Mouse (Mus musculus) G1E (cell line): ENCODE results near the gene Chchd4. TPM values are rescaled to one million over a fixed set of nuclear protein-coding genes. Genes with fewer than 3 reads are reported as not detected.

ENCODE experiments used
- ATAC-seq: 2 replicates; pipeline ENCODE4 v1.8.0; 2016; ENCODE audit warnings: mild to moderate bottlenecking; ENCODE audit not compliant: insufficient number of reproducible peaks, poor library complexity, low FRiP score, severe bottlenecking; ENCODE audit errors: extremely low read depth
- DNase-seq: peaks from one replicate; pipeline ENCODE4 v3.0.0; 2012; ENCODE audit warnings: low spot score
- H3K27me3 ChIP-seq: 2 replicates; pipeline ENCODE4 v1.6.1; 2012; ENCODE audit warnings: mild to moderate bottlenecking, low read length, inconsistent platforms; ENCODE audit not compliant: insufficient read depth
- H3K36me3 ChIP-seq: replicated peaks from 2 replicates; pipeline ENCODE3; 2012; ENCODE audit warnings: mild to moderate bottlenecking, inconsistent platforms
- H3K4me1 ChIP-seq: 2 replicates; pipeline ENCODE4 v1.6.1; 2012; ENCODE audit warnings: low read depth, low read length, inconsistent platforms, mixed read lengths; ENCODE audit not compliant: insufficient read depth
- H3K4me3 ChIP-seq: 2 replicates; pipeline ENCODE4 v1.5.1; 2012; ENCODE audit warnings: low read depth, mild to moderate bottlenecking, inconsistent platforms, low read length, moderate library complexity, mixed read lengths
- H3K9me3 ChIP-seq: replicated peaks from 2 replicates; pipeline ENCODE4 v1.6.1; 2012; ENCODE audit warnings: inconsistent platforms
- CTCF ChIP-seq: IDR thresholded peaks from 2 replicates; pipeline ENCODE4 v1.5.1; 2012; ENCODE audit warnings: low read depth, low read length, inconsistent platforms, mixed read lengths
- GATA1 ChIP-seq: IDR thresholded peaks from 2 replicates; pipeline ENCODE4 v1.6.1; 2012; ENCODE audit warnings: borderline replicate concordance, low read length, inconsistent platforms, mixed read lengths
- GATA2 ChIP-seq: IDR thresholded peaks from 2 replicates; pipeline ENCODE4 v1.6.1; 2012; ENCODE audit warnings: low read depth, low read length, inconsistent platforms, borderline replicate concordance
- POLR2AphosphoS5 ChIP-seq: IDR thresholded peaks from 2 replicates; pipeline ENCODE4 v1.6.1; 2012; ENCODE audit warnings: low read depth, low read length, inconsistent platforms; ENCODE audit not compliant: insufficient replicate concordance
- TAL1 ChIP-seq: conservative IDR thresholded peaks from 2 replicates; pipeline ENCODE4 v1.6.1; 2012; ENCODE audit warnings: low read depth, low read length, inconsistent platforms, mixed read lengths
- polyA plus RNA-seq: library from polyadenylated mRNA; stranded (reverse); fragments of >175 nt; gene quantifications from 2 replicates; pipeline ENCODE4 v1.2.3, GENCODE M21; 2012
- total RNA-seq, 2 experiments: library from RNA; stranded (forward) in 1 of 2; stranded (reverse) in 1 of 2; fragments of 200-1000 nt in 1 of 2; fragments of >200 nt in 1 of 2; fragmentation: Nextera tagmentation in 1 of 2; gene quantifications; 2 replicates each; pipeline ENCODE4 v1.2.3; 2014 to 2017

Gene Chchd4
- total and polyA plus RNA-seq, 3 experiments = 11.8 to 19.3 (median 16.1) TPM

- no peak for TF ChIP-seq POLR2AphosphoS5
- TF ChIP-seq TAL1 = no peak
- no peak for ATAC-seq
- H3K36me3 ChIP-seq = peaks cover 91% of the 10 kb centered on the region
- H3K27me3 ChIP-seq = no peaks in the 10 kb centered on the region
- no peaks in the 10 kb centered on the region for H3K9me3 ChIP-seq
- no peak for DNase-seq
- no peaks in the 10 kb centered on the region for H3K4me1 ChIP-seq
- no peak overlapping the region for H3K4me3 ChIP-seq
These were observed 19.7 kb upstream of the Chchd4 start for GRCm38 (mm10) chr6:91493053-91493452.

DNA sequence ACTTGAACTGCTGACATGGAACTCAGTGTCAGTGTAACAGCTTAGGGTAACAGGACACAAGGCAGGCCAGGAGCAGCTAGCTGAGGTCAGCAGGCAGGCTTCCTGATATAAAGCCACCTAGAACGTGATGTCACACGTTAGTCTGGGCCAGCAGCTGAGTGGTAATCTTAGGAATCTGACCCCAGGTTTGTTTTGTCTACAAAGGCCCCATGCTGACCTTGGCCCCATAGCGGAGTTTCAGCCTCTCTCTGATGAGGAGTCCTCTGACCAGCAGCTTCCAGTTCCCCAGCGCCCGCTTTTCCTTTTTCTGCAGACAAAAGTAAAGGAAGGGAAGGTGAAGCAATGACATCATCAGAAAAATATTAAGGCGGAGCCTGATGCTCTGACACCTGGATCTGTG, 17.7 kb upstream of the Chchd4 start:
- DNase-seq (no peak), ATAC-seq (no peak)
- Histone ChIP-seq H3K4me3 (no peak overlapping the region), H3K4me1 (no peaks in the 10 kb centered on the region), H3K36me3 (peaks cover 92% of the 10 kb centered on the region), H3K27me3 (no peaks in the 10 kb centered on the region), H3K9me3 (no peaks in the 10 kb centered on the region)
- TF ChIP-seq TAL1 = no peak
- TF ChIP-seq CTCF = no peak
- no peak for TF ChIP-seq GATA2
- no peak for TF ChIP-seq POLR2AphosphoS5
- no peak for TF ChIP-seq GATA1

- Histone ChIP-seq H3K36me3 (peaks cover 94% of the 10 kb centered on the region), H3K9me3 (no peaks in the 10 kb centered on the region), H3K27me3 (no peaks in the 10 kb centered on the region), H3K4me3 (no peak overlapping the region), H3K4me1 (no peaks in the 10 kb centered on the region)
- TF ChIP-seq POLR2AphosphoS5 (no peak), CTCF (no peak), GATA1 (no peak), GATA2 (no peak), TAL1 (no peak)
- ATAC-seq (no peak), DNase-seq (no peak)
These were observed 16.5 kb upstream of the Chchd4 start for GRCm38 (mm10) chr6:91489872-91490271.

GRCm38 (mm10) chr6:91488496-91489212, 15.3 kb upstream of the Chchd4 start:
- H3K27me3 ChIP-seq = no peaks in the 10 kb centered on the region
- TF ChIP-seq GATA2 = no peak
- no peak for TF ChIP-seq POLR2AphosphoS5
- no peak for TF ChIP-seq TAL1
- no peak for TF ChIP-seq GATA1
- peaks cover 96% of the 10 kb centered on the region for H3K36me3 ChIP-seq
- H3K4me1 ChIP-seq = no peaks in the 10 kb centered on the region
- DNase-seq (no peak), ATAC-seq (peak; percentile 54; the same call in 1 of the 2 replicates)
- H3K9me3 ChIP-seq = no peaks in the 10 kb centered on the region
- no peak overlapping the region for H3K4me3 ChIP-seq

- ATAC-seq = no peak
- TF ChIP-seq GATA1 = no peak
- no peak for TF ChIP-seq GATA2
- no peak for TF ChIP-seq POLR2AphosphoS5
- TF ChIP-seq TAL1 = no peak
- H3K9me3 ChIP-seq = no peaks in the 10 kb centered on the region
- no peaks in the 10 kb centered on the region for H3K4me1 ChIP-seq
- H3K4me3 ChIP-seq = no peak overlapping the region
- H3K27me3 ChIP-seq = no peaks in the 10 kb centered on the region
- no peak for DNase-seq
- H3K36me3 ChIP-seq = peaks cover 96% of the 10 kb centered on the region
These were observed 13.5 kb upstream of the Chchd4 start for GRCm38 (mm10) chr6:91486736-91487453.

DNA sequence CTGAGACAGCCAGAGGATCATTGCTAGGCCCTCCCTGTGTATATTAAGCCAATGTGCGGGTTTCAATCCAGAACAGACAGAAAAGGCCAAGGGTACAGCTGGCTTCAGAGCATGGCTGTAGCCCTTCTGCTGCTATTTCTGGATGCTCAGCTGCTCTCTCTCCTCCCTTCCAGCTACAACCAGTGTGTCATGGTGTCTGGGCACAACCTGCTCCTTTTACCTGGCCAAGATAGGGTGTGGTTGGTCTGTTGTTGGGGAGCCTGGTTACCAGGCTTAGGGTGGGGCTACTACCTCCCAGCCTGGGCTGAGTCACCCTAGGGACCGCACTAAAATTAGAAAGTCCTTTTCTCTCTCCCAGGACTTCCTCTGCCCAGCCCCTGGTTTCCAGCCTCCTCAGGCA, 10.0 kb upstream of the Chchd4 start:
- H3K4me1 ChIP-seq = no peaks in the 10 kb centered on the region
- DNase-seq = no peak
- ATAC-seq = no peak
- H3K9me3 ChIP-seq = no peaks in the 10 kb centered on the region
- H3K36me3 ChIP-seq = peaks cover 99% of the 10 kb centered on the region
- H3K4me3 ChIP-seq = no peak overlapping the region
- TF ChIP-seq GATA1 (no peak), GATA2 (no peak), POLR2AphosphoS5 (no peak), CTCF (no peak), TAL1 (no peak)
- H3K27me3 ChIP-seq = no peaks in the 10 kb centered on the region
